Mouse (Mus musculus) gastrocnemius, adult 2 months (tissue): ENCODE results near the gene Csnk1g2. TPM values are rescaled to one million over a fixed set of nuclear protein-coding genes. Genes with fewer than 3 reads are reported as not detected.
A peak's percentile ranks its signal among the peaks of the same experiment; 100 is the strongest.

Source experiments
- DNase-seq: peaks from one replicate; pipeline ENCODE4 v3.0.0; 2022
- H3K27ac ChIP-seq: fragments of 200-600 bp; 2 replicates; pipeline ENCODE4 v1.8.1; 2022; ENCODE audit warnings: mild to moderate bottlenecking
- H3K4me3 ChIP-seq: fragments of 200-600 bp; 2 replicates; pipeline ENCODE4 v1.8.1; 2022; ENCODE audit warnings: mild to moderate bottlenecking, moderate library complexity
- CTCF ChIP-seq: fragments of 200-600 bp; IDR thresholded peaks from 2 replicates; pipeline ENCODE4 v1.8.1; 2022; ENCODE audit warnings: antibody characterized with exemption, mild to moderate bottlenecking, moderate library complexity
- intact Hi-C: fragments of 180-260 bp; cut with DNase I; formaldehyde crosslinking; loops from one replicate; pipeline ENCODE4 v1.15.1; 2025
- total RNA-seq, 2 experiments: library from RNA; stranded (reverse); gene quantifications; 2 replicates each; pipeline ENCODE4 v1.2.3; 2021

The Csnk1g2 gene
- total RNA-seq, 2 experiments from 2014 or later, result 101 to 105 TPM

DNA sequence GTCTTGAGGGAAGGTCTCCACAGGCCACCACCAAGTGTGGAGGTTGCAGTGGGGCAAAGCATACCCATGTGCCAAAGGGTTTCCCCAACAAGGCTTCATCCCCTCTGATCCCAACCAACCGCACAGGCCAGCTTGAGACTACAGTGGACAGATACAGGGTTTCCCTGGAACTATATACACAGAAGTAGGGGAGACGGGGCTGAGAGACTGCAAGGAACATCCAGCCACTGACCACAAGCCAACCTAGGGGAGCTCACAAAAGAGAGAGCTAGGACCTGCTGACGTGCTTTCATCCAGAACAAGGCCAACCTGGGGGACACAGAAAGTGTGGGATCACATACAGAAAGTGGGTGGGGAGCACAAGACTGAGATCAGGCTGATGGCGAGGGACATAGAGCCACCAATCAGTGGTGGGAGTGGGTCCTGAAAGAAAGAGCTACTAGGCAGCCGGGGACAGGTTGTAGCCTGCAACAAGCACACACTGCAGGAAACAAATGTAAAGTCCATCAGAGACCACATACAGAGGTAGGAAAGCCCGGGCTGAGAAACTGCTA lies 52.3 kb downstream of the Csnk1g2 start:
- Histone ChIP-seq H3K4me3 (peak overlapping the region; percentile 98), H3K27ac (peak overlapping the region; percentile 99)
- intact Hi-C loops, result loop anchor here (5.0 kb wide), 1 partner anchor 413 kb away; the partner anchor contains the start of genes Dazap1 and Gamt
- DNase-seq, result no peak
- no peak for TF ChIP-seq CTCF

DNA sequence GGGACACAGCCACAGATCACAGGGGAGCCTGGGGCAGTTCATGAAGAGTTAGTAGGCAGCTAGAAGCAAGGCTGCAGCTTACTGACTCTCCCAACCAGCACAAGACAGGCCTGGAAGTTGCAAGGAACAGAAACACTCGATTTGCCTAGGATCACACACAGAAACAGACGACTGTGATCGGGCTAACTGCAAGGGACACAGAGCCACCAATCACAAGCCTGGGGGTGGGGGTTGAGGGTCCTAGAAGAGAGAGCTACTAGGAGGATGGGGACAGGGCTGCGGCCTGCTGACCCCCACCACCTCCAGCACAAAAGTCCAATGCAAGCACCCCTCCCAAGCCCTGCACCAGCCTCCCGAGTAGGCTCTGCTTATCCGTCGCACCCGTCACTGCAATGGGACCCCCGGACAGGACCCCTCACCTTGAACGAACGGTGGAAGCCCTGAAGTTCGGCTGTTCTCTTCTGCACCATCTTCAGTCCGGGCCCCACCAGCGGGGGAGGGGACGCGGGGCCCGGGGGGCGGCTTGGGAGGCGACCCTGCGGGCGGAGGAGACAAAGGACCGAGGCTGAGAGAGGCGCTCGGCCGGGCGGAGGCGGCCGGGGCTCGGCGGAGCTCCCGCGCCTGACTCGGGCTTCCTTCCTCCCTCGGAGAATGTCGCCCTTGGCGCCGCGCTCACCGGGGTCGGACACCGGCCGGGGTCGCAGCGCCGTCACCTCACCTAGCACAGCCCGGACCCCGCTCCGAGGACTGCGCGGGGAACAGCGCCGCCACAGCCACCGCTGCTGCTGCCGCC lies 53.0 kb downstream of the Csnk1g2 start:
- peak; percentile 11; the same call in 1 of the 2 replicates for TF ChIP-seq CTCF
- DNase-seq, result no peak
- peak overlapping the region; percentile 99 for H3K27ac ChIP-seq
- intact Hi-C loops, result loop anchor here (5.0 kb wide), 1 partner anchor 413 kb away; the partner anchor contains the start of genes Dazap1 and Gamt
- H3K4me3 ChIP-seq, result peak overlapping the region; percentile 98

DNA sequence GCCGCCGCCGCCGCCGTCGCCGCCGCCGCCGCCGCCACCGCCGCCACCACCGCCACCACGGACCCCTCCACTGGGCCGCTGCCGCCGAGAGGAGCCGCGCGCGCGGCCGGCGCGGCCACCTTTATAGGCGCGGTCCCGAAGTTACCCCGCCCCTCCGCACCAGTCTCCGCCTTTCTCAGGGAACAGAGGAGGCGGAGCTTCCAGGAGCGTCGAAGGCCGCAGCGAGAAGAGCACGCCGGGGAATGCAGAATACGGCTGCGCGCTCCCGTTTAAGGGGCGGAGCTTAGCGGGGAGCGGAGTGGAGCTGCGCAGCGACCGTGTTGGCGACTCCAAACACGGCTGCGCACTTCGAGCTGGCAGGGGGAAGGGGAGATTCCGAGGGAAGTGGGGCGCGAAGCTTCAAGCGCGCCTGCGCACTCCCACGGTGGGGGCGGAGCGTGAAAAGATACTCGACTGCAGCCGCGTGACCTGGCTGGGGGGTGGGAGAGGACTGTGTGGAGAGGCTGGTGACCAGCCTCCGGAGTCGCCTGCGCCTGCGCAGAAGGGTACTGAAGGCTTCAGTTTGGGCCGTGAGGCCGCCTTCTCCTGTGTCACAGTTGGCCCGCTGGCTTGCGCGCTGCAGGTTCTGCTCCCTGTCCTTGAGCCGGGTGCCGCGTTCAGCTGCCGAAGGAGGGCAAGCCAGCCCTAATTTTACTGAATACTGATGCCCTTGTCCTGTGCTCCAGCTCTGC lies 53.7 kb downstream of the Csnk1g2 start:
- H3K4me3 ChIP-seq, result peak overlapping the region; percentile 98
- intact Hi-C loops, result loop anchor here (5.0 kb wide), 1 partner anchor 414 kb away; the partner anchor contains the start of genes Dazap1 and Gamt
- H3K27ac ChIP-seq, result peak overlapping the region; percentile 99
- peak; percentile 100 for DNase-seq
- no peak for TF ChIP-seq CTCF

DNA sequence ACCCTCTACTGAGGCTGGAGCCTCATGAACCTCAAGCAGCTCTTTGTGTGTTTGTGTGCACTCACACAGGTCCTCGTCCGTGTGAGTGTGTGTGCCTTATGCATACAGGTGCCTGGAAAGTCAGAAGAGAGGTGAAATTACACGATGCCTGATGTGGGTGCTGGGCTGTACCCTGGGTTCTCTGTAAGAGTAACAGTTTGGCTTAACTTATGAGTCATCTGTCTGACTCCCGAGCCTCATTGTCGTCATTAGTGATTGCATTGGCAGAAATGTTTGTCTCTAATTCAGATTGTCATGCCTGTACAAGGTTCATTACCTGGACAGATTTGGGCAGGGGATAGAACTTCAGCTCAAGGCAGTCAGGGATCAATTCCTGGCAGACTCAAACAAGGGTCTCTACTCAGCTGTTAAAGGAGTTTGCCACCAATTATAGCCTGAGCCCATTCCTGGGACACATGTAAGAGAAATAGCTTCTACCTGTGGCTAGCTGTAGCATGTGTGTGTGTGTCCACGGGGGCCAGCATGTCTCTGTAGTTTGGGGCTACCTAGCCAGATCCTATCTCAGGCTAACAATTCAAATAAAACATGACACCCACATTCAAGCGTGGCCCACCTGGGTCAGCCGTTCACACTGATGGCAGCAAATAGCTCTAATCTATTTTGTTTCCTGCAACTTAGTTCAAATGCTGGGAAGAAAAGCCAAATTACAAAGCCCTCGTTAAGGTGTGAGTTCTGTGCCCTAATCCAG lies 54.7 kb downstream of the Csnk1g2 start:
- peak overlapping the region; percentile 88 for H3K4me3 ChIP-seq
- intact Hi-C loops, result loop anchor here (5.0 kb wide), 1 partner anchor 415 kb away; the partner anchor contains the start of genes Dazap1 and Gamt
- TF ChIP-seq CTCF, result no peak
- peak overlapping the region; percentile 99 for H3K27ac ChIP-seq
- DNase-seq, result peak; percentile 48

DNA sequence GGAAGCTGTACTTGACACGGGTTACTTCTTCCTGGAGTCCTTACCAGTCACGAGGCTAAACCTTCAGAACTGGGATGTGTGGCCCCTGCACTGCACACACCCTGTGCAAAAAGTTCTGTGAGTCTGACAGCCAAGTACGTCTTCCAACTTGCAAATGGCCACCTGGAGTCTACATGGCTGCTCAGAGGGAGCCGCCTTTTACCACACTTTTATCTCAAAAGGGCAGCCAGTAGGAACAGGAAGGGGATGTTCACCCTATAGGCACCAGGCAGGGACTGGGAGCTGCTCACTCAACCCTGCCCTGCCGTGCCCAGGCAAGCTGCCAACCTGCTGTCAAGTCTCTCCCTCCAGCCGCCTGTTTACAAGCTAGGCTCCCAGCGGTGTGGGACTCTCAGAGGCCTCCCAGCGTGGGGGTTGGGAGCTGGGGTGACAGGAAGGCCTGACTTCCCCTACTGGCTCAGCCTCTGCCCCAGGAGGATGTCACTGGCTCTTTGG lies 55.4 kb downstream of the Csnk1g2 start, which contains the start of gene Mknk2:
TSS of gene Mknk2 (minus strand) at position 171 of the 495 bp plus-strand sequence.
- peak within 1 kb of the TSS; percentile 99 for H3K27ac ChIP-seq
- TF ChIP-seq CTCF, result no peak
- intact Hi-C loops, result loop anchor here (5.0 kb wide), 1 partner anchor 416 kb away; the partner anchor contains the start of genes Dazap1 and Gamt

DNA sequence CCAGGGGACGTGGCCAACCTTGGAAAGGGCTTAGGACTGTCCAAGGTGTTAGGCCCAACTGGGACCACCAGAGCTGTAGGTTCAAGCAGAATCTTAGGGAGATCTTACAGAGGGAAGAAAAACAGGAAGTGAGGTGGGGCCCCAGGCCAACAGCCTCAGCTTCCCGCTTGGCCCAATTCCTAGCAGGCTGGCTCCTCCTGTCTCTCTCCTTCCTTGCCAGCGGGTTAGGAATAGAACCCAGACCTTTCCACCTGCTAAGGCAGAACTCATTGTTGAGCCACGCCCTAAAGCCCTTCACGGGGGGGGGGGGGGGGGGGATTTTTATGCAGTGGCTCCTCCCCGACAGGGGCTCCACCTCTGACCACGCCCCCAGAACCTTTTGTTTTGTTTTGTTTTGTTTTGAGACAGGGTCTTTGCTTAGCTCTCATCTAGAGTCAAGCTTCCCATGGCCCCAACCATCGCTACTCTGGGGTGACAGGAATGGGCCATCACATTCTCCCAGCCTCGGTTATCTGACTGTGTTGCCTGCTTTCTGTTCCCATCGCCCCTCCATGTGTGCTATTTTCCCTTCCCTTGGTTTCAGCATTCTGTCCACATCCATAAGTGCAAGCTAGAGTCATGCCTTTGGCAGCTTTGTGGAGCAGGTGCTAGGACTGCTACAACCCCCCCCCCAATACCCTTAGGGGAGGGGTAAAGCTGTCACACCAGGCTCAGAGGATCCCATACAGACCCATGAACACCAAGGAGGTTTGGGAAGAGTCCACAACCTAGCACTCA lies 56.2 kb downstream of the Csnk1g2 start:
- Histone ChIP-seq H3K4me3 (peak overlapping the region; percentile 88), H3K27ac (peak overlapping the region; percentile 99)
- TF ChIP-seq CTCF, result no peak
- intact Hi-C loops, result loop anchor here (5.0 kb wide), 1 partner anchor 416 kb away; the partner anchor contains the start of genes Dazap1 and Gamt
- DNase-seq, result peak; percentile 65

More for the DNA sequence above, 55.4 kb downstream of the Csnk1g2 start, which contains the start of gene Mknk2:
- H3K4me3 ChIP-seq, result peak within 1 kb of the TSS; percentile 88
- DNase-seq, result peak; percentile 97

DNA sequence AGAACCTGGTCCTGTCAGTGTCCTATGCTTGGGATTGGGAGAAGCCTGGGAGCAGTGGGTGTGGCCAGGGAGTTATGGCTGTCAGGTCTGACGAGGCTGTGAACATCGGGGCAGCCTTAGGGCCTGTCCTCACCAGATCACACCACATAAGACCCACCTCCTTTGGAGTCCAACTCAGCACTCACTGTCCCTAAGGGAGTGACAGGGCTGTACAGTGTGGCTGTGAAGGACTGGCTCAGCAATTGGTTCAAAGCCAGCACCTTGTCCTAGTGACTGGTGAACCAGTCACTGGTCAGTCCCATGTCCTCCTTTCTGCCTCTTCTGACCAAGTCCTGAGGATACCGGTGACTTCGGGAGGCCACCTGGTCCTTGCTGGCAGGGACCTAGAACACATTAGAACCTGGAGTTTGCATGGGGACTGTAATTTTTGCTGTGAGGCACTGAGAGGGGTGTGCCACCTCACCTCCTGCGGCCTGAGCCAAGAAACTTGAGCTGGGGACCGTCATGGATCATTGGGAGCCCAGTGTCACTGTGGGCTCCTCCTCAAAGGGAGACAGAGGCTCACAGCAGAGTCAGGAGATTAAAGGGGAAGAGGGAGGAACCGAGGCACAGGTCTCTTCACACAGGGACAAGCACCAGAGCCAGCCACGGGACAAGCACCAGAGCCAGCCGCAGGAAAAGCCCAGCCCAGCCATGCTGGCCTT lies 57.1 kb downstream of the Csnk1g2 start:
- H3K27ac ChIP-seq, result peak overlapping the region; percentile 99
- H3K4me3 ChIP-seq, result peak overlapping the region; percentile 11; the same call in 1 of the 2 replicates
- intact Hi-C loops, result loop anchor here (2.0 to 5.0 kb wide), 2 partner anchors 21 to 417 kb away; partner anchors contain the start of genes Dazap1, Gamt and Mob3a
- no peak for TF ChIP-seq CTCF
- DNase-seq, result peak; percentile 73

DNA sequence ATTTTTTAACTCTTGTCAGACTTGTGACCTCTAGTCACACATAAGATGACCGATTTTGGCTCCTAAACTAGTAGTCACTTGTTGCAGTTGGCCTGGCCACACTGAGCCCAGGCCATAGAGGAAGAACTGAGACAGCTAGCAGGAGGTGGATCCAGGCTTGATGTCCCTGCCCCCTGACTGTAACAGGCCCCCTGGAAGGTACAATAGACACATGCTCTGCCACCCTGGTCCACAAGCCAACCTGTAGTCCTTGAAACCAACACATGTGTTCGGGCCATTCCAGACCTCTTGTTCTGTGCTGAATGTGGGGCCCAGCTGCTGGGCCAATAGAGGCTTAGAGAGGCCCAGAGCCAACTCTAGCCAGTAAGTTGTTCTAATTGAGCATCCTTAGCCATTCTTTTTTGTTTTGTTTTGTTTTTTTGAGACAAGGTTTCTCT lies 57.6 kb downstream of the Csnk1g2 start:
- no peak for TF ChIP-seq CTCF
- Histone ChIP-seq H3K27ac (peak overlapping the region; percentile 99), H3K4me3 (peak overlapping the region; percentile 11; the same call in 1 of the 2 replicates)
- DNase-seq, result no peak
- intact Hi-C loops, result loop anchor here (2.0 kb wide), 1 partner anchor 21 kb away; the partner anchor contains the start of gene Mob3a

DNA sequence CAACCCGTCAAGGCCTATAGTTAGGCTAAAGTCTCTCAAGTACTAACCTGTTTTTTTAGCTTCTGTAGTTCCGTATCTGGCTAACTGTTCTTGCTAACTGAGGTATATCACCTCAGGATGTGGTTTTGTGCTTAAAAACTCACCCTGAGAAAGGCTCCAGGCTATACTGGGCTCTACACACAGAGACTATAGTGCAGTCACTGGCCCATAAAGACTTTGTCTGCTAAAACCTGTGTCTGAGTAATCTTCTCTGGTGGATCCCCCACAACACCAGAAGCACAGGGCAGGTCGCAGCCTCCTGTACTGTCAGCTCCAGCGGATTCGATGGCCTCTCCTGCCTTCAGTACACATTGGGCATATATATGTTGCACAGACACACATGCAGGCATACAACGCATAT lies 59.4 kb downstream of the Csnk1g2 start:
- intact Hi-C loops, result no loop called here

DNA sequence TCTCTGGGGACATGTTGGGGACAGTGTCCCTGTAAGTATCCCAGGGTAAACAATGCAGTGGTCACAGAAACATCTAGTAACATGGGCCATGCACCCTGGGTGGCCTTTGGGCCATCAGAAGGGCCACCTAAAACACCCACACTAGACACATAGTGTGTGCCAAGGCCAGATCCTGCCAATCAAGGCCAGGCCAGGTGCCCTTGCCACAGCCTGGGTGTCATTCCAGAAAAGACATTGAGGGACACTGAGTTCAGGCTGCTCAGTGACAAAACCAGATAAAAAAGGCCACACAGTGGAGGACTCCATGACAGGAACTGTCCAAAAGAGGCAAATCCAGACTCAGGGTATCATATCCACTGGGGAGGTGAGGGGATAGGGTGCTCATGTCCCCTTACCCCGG lies 61.0 kb downstream of the Csnk1g2 start:
- Histone ChIP-seq H3K27ac (peak overlapping the region; percentile 24; the same call in 1 of the 2 replicates), H3K4me3 (no peak overlapping the region)
- intact Hi-C loops, result loop anchor here (1.0 to 2.0 kb wide), 2 partner anchors 24 to 73 kb away; no protein-coding TSS in a partner anchor
- TF ChIP-seq CTCF, result no peak
- no peak for DNase-seq

More for the DNA sequence above, 59.4 kb downstream of the Csnk1g2 start:
- TF ChIP-seq CTCF, result no peak
- Histone ChIP-seq H3K4me3 (no peak overlapping the region), H3K27ac (peak overlapping the region; percentile 28; the same call in 1 of the 2 replicates)
- DNase-seq, result no peak
